17 mouse cellular contexts compared by ENCODE assay signal in the genomic region with DNA sequence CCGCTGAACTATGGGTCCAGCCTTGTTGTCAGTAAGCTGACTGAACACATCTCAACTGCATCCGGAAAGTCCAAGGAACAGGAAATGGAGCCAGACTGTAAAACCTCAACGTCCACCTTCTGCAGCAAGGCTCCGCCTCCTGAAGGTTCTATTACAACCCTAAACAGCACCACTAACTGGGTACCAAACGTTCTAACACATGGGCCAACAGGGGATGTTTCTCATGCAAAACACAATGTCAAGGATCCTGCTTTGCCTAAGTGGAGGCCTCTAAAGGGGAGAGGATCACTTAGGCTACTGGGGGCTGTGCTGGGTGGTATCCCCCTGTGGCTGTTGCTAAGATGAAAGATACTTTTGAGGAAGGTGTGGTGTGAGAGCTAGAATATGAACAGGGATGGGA.
"Had no signal": no experiment of that assay in that cellular context is flagged by ENCODE, and none has a peak within 500 bp of the region (broad histone marks: within the 10 kb centered on the region; RNA-seq: fewer than 3 reads in every experiment).

No protein-coding gene starts in this region.

- DNase-seq: kidney, postnatal 10 days; kidney, postnatal 36 days; layer of hippocampus, postnatal 36 days; liver, embryonic 13.5 days; lung, embryonic 14.5 days; retina, postnatal 1 day; right cerebral cortex, postnatal 25 days; spleen, adult 18-20 months; thymus, adult 18-20 months; thymus, postnatal 36 days had no signal

- H3K9me3 ChIP-seq: liver, embryonic 13.5 days had no signal

- H3K4me3 ChIP-seq: kidney, embryonic 15.5 days; left cerebral cortex, adult 2 months; liver, embryonic 13.5 days; megakaryocyte, embryonic 14.5 days; midbrain, embryonic 10.5 days; midbrain, embryonic 13.5 days; myocyte; neural tube, embryonic 13.5 days had no signal

- H3K36me3 ChIP-seq: kidney, embryonic 15.5 days; liver, embryonic 13.5 days; midbrain, embryonic 10.5 days; midbrain, embryonic 13.5 days; neural tube, embryonic 13.5 days had no signal

- H3K4me1 ChIP-seq: midbrain, embryonic 13.5 days had no signal

- H3K27me3 ChIP-seq: kidney, embryonic 15.5 days; liver, embryonic 13.5 days; megakaryocyte, embryonic 14.5 days; midbrain, embryonic 13.5 days; neural tube, embryonic 13.5 days had no signal
